ENCODE assay signal across 8 mouse cellular contexts in the genomic region with DNA sequence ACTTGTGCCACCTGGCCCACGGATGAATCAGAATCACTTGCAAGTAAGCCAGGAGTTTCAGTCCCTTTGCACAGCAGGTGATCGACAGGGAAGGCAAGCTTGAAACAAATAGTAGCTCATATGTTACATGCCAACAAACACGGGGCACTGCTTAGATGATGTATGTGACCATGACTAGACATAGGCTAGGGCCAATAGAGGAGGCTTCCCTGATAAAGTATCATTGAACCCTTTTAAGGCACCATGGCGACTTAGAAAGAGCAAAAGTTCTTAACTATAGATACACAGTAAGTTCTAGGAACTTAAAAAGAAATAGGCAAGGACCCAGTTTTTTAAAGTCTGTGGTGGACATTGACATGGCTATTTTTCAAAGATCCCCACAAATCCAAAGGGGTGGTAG. TPM values are rescaled to one million over a fixed set of nuclear protein-coding genes. Genes with fewer than 3 reads are reported as not detected.
DNase-seq lines count a peak whose midpoint lies in the region; ATAC-seq and TF ChIP-seq lines count a peak whose summit lies in the region.

A gene (minus strand): TSS at position 101 of the 400 bp plus-strand sequence.

- peak within 1 kb of the TSS; percentile 59 for H3K4me3 ChIP-seq in kidney, embryonic 15.5 days (replicated peaks)
- peak within 1 kb of the TSS; percentile 31 for H3K4me3 ChIP-seq in embryonic fibroblast, embryonic 13.5 days (ENCODE audit: insufficient read depth, low read length)
- peak within 1 kb of the TSS; percentile 74 for H3K4me3 ChIP-seq in midbrain, embryonic 13.5 days (replicated peaks)

- no peaks in the 10 kb centered on the region for H3K9me3 ChIP-seq in kidney, embryonic 15.5 days (replicated peaks)
- no peaks in the 10 kb centered on the region for H3K9me3 ChIP-seq in midbrain, embryonic 13.5 days

- peaks cover 15% of the 10 kb centered on the region for H3K4me1 ChIP-seq in kidney, embryonic 15.5 days
- H3K4me1 ChIP-seq in embryonic fibroblast, embryonic 13.5 days (ENCODE audit: control insufficient read depth, insufficient read depth, low read length): no peaks in the 10 kb centered on the region; the same call in 1 of the 2 replicates
- H3K4me1 ChIP-seq in midbrain, embryonic 13.5 days (replicated peaks): peaks cover 19% of the 10 kb centered on the region

- no peaks in the 10 kb centered on the region for H3K36me3 ChIP-seq in kidney, embryonic 15.5 days
- H3K36me3 ChIP-seq in midbrain, embryonic 13.5 days: no peaks in the 10 kb centered on the region

- peak within 1 kb of the TSS; percentile 91 for H3K4me2 ChIP-seq in kidney, embryonic 15.5 days
- peak within 1 kb of the TSS; percentile 98 for H3K4me2 ChIP-seq in midbrain, embryonic 13.5 days (replicated peaks)

- no peak for ATAC-seq in kidney, embryonic 15.5 days (replicated peaks; ENCODE audit: low FRiP score)
- no peak for ATAC-seq in midbrain, embryonic 13.5 days

- no peak; the same call in 1 of the 2 replicates for TF ChIP-seq POLR2A in embryonic fibroblast, embryonic 13.5 days (IDR thresholded peaks at IDR 0.05; ENCODE audit: low read depth, low read length)

- intact Hi-C loops in heart, postnatal 25 days (cut with DNase I): loop anchor here (5.0 kb wide), 2 partner anchors 36 to 89 kb away; no protein-coding TSS in a partner anchor

- no peak for DNase-seq in kidney, postnatal 14 days
- no peak for DNase-seq in heart, postnatal 25 days (ENCODE audit: low spot score)
- DNase-seq in thymus, postnatal 36 days: no peak
- DNase-seq in ovary, postnatal 36 days (ENCODE audit: low spot score): no peak
- DNase-seq in urinary bladder, postnatal 14 days (ENCODE audit: low spot score): no peak

- TF ChIP-seq CTCF in embryonic fibroblast, embryonic 13.5 days (IDR thresholded peaks at IDR 0.05; ENCODE audit: borderline replicate concordance, insufficient read depth, low read length): no peak

- H3K9ac ChIP-seq in kidney, embryonic 15.5 days: peak within 1 kb of the TSS; percentile 70
- H3K9ac ChIP-seq in midbrain, embryonic 13.5 days (replicated peaks): peak within 1 kb of the TSS; percentile 80

- H3K27ac ChIP-seq in kidney, embryonic 15.5 days: peak within 1 kb of the TSS; percentile 87
- peak within 1 kb of the TSS; percentile 87 for H3K27ac ChIP-seq in embryonic fibroblast, embryonic 13.5 days (ENCODE audit: insufficient read depth, low read length)
- peak within 1 kb of the TSS; percentile 47; the same call in 1 of the 2 replicates for H3K27ac ChIP-seq in midbrain, embryonic 13.5 days

- 89% methylated on average over 4 of the region's 4 CpGs for WGBS in kidney, embryonic 15.5 days
- 84% methylated on average over 4 of the region's 4 CpGs for WGBS in midbrain, embryonic 13.5 days

- peaks cover 14% of the 10 kb centered on the region for H3K27me3 ChIP-seq in kidney, embryonic 15.5 days
- peaks cover 20% of the 10 kb centered on the region for H3K27me3 ChIP-seq in midbrain, embryonic 13.5 days

RNA-seq across cellular contexts. Expression of the gene that starts here (rescaled TPM):
- 13.4 and 16.4 TPM in 2 replicates for polyA plus RNA-seq in kidney, embryonic 15.5 days (2015; fragmentation: Nextera tagmentation; extraction: Ambion mirVana)
- polyA plus RNA-seq in embryonic fibroblast, embryonic 13.5 days (2011; ENCODE audit: insufficient read length, low read depth, missing spikeins): 593 and 598 TPM in 2 replicates
- 10 to 100 TPM; 74.5 to 83.0 TPM for total RNA-seq in heart, postnatal 25 days (2021)
- 2.0 and 2.6 TPM in 2 replicates for polyA plus RNA-seq in midbrain, embryonic 13.5 days (2015; fragmentation: Nextera tagmentation; extraction: Ambion mirVana)

Comparison
In these comparisons a context has a peak if more than half of its experiments do, and no peak if none do; other contexts are left out.
1. RNA of the gene that starts here (polyA plus RNA-seq): 593 to 598 TPM in embryonic fibroblast, embryonic 13.5 days; 13.4 to 16.4 TPM in kidney, embryonic 15.5 days and 2.0 to 2.6 TPM in midbrain, embryonic 13.5 days; every median in the first group is over 10 times any median in the second.
2. Peak in every context shown above with its lines, with median percentiles within 50 percentile points of each other: H3K27ac ChIP-seq and H3K4me3 ChIP-seq.